Mouse (Mus musculus): Measurements from ENCODE around the gene Klk15. TPM values are rescaled to one million over a fixed set of nuclear protein-coding genes. Genes with fewer than 3 reads are reported as not detected.
"Not testable (repeated sequence)": the region's sequence is repeated elsewhere in the genome, so short reads cannot be mapped to it uniquely, and the experiment has no call there.

The Klk15 gene
- total RNA-seq, 2 experiments from 2014 or later = not detected

DNA sequence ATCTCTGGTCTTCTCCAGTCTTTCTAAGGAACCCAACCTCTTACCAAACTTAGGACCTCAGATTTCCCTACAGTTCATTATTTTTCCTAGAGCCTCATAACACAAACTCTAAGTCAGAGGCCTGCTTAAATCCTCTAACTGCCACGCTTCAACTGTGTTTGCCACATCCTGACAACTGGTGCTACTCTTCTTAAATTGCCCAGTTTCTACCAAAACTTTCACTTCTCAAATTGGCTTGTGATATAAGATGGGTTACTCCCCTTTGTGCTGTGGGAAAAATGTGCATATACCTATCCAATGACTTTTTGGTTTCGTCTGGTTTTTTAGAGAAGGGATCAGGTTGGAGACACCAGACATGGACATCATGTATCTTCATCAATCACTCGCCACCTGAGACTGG lies 33.5 kb downstream of the Klk15 start:
- intact Hi-C loops (cut with DNase I) = no loop called here
- DNase-seq (ENCODE audit: low spot score) = no peak

DNA sequence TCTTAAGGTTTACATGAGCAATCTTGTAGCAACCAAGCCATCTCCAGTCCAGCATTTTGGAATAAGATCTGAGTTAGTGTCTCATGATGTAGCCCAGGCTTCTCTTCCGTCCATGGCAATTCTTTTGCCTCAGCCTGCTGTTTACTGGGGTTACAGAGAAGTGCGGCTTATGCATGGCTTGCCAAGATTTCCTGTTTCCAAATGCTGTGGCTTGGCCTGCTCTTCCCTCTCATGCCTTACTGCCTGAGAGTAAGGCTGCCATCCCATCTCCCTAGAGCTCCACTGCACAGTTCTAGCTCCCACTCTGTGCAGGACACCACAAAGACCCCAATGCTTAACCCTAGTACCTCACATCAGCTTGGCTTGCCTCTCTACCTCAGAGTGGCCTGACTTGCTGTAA lies 34.1 kb downstream of the Klk15 start:
- intact Hi-C loops (cut with DNase I) = no loop called here

DNA sequence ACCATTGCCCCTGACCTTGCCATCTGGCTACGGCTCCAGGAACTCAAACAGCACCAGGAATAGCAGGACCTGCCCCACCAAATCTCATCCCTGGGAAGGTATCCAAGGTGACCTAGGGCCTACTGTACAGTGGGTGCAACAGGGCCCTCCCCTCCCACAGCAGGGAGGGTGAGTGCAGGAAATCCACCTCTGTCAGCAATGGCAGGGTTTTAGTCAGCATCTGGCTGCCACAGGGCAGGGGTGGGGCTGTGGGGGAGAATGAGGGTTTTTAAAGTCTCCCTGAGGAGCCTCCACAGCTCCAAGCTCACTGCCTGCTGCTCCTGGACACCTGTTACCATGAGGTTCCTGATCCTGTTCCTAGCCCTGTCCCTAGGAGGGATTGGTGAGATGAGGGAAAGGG lies 42.2 kb downstream of the Klk15 start, which contains the start of gene Klk1b9:
TSS of gene Klk1b9 (plus strand) at position 301 of the 400 bp plus-strand sequence.
- intact Hi-C loops (cut with DNase I); DNase-seq (ENCODE audit: low spot score): not testable (repeated sequence)

More for the DNA sequence above, 34.1 kb downstream of the Klk15 start:
- DNase-seq (ENCODE audit: low spot score) = no peak

DNA sequence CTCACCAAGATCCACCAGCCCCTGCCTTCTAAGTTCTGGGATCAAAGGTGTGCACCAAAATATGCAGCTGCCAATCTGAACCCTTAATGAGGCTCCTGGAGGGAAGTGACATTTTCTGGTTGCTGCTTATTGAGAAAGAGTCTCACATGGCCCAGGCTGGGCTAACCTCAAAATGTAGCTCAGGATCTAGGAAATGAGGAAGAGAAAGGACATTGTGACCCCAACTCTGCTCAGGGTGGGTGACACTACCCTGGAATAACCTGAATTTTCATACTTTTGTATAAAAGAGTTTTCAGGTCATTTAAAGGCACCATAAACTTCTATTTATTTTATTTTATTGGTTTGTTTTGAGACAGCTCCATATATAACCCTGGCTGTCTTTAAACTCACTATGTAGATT lies 52.1 kb downstream of the Klk15 start:
- intact Hi-C loops (cut with DNase I) = no loop called here
- DNase-seq (ENCODE audit: low spot score) = no peak

Other genes starting within 250 kb of the Klk15 start
- under 1 TPM; 0.28 to 0.34 TPM for gene Klk14, start 243.3 kb upstream of the Klk15 start, total RNA-seq (2021)
- gene Klk13, start 221.2 kb upstream of the Klk15 start, total RNA-seq (2021) = not detected
- gene Klk12, start 164.8 kb upstream of the Klk15 start, total RNA-seq (2021) = not detected
- not detected for gene Klk11, start 159.1 kb upstream of the Klk15 start, total RNA-seq (2021)
- gene Klk10, start 152.7 kb upstream of the Klk15 start, total RNA-seq (2021) = under 1 TPM; 0.20 to 0.42 TPM
- not detected for gene Klk9, start 141.8 kb upstream of the Klk15 start, total RNA-seq (2021)
- 10 to 100 TPM; 12.6 to 13.3 TPM for gene Klk8, start 136.2 kb upstream of the Klk15 start, total RNA-seq (2021)
- under 1 TPM in 1 of 2 experiments, not detected in 1; 0.17 TPM for gene Klk7, start 122.4 kb upstream of the Klk15 start, total RNA-seq (2021)
- gene Klk6, start 109.2 kb upstream of the Klk15 start, total RNA-seq (2021) = not detected
- not detected for gene Klk5, start 91.8 kb upstream of the Klk15 start, total RNA-seq (2021)
- gene Klk4, start 52.6 kb upstream of the Klk15 start, total RNA-seq (2021) = not detected
- gene Klk1b8, start 16.9 kb downstream of the Klk15 start, total RNA-seq (2021) = not detected
- gene Klk1b1, start 33.0 kb downstream of the Klk15 start, total RNA-seq (2021) = not detected
- not detected for gene Klk1b9, start 42.3 kb downstream of the Klk15 start, total RNA-seq (2021)
- gene Klk1b11, start 62.1 kb downstream of the Klk15 start, total RNA-seq (2021) = not detected
- under 1 TPM; 0.36 TPM for gene Klk1b26, start 78.4 kb downstream of the Klk15 start, total RNA-seq (2021)
- gene Klk1b27, start 118.5 kb downstream of the Klk15 start, total RNA-seq (2021) = not detected
- gene Klk1b21, start 168.6 kb downstream of the Klk15 start, total RNA-seq (2021) = not detected
- gene Klk1b22, start 178.9 kb downstream of the Klk15 start, total RNA-seq (2021) = not detected
- not detected for gene Klk1b16, start 203.0 kb downstream of the Klk15 start, total RNA-seq (2021)

Data from heart, postnatal 25 days (tissue).